Mouse (Mus musculus): ENCODE measurements around the gene Gpr135.

Gpr135 gene

GRCm38 (mm10) chr12:72070327-72071269, at the start of gene Gpr135:
TSS of gene Gpr135 (minus strand) at chr12:72071125.
- peak; percentile 88 for DNase-seq

DNA sequence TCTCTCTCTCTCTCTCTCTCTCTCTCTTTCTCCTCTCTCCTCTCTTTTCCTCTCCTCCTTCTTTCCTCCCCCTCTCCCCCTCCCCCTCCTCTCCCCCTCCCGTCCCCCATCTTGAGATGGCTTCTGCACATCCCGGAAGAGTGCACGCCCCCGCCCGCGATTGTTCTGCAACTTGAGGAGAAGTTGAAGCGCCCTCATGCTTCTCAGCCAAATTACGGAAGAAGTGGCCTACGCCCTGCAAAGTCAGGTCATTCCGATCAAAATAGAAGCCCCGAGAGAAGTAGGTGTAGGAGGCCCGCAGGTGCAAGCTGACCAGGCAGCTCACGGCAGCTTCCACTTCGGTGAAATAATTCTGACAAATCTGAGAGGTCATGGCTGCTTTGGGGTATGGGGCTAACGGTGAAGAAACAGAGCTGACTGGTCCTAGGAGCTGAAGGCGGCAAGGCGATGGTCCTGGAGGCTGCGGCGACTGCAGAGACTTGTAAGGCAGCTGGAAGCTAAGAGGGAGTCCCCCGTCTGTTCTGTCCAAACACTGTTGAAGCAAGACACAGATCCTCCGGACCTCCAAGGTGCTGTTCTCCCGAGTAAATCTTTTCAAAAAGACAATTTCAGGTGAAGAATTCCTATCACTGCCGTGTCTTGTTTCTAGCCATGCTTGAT, 44.9 kb upstream of the Gpr135 start:
- DNase-seq: no peak

DNA sequence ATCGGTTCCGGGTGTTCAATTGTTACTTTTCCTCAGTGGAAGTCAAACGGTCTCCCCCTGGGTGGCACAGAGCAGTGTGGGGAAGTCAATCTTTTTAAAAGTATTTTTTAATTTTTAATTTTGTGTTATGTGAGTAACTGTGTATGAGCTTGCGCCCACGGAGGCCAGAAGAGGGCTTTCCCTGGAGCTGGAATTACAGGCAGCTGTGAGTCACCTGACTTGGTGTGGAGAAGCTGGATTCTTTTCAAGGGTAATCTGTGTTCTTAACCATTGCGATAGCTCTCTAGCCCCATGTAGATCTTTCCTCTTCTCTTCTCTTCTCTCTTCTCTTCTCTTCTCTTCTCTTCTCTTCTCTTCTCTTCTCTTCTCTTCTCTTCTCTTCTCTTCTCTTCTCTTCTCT, 44.2 kb upstream of the Gpr135 start:
- no peak for DNase-seq

DNA sequence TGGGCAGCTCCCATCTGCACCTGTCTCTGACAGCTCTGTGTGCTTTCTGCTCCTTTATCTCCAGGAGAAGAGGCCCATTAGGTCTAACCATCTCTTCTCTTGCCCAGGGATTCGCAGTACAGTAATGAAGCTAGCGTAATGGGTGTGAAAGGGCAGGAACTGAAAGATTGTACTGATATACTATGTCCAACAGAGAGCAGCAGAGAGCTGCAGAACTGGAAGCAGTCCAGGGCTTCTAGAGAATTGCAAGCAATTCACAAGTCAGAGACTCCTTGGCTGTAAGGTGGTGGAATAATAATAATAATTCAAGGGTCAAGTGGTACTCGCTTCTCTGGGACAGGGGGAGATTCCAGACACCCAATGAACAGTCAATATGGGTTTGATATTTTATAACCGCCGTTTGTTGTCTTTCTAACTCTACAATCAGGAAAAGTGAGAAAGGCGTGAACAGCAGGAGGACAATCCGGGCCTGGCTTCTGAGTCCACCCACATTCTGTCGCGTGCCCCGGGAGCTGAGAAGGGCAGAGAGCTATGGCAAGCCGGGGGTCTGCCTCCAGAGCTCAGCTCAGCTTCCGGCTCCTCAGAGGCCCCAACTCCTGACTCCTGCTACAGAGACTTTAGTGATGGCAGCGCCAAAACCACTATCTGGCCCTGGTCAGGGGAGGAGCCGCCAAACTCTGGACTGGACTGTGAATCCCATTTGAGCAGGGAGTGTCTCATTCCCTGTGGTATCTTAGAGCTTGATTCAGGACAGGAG, 33.8 kb upstream of the Gpr135 start:
- DNase-seq: peak; percentile 69

DNA sequence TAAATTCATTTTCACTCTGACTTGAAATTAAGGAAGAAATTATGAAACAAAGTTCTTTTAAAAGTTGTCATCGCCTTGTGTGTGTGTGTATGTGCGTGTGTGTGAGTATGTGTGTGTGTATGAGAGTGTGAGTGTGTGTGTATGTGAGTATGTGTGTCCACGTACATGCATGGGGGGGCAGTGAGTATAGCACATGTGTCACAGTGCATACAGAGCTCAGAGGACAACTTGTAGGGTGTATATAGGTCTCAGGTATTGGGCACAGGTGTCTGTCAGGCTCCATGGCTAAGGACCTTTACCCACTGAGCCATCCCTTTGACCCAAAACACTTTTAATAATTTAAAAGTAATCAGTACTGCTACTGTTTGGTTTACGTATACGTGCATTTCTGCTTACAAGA, 33.1 kb upstream of the Gpr135 start:
- DNase-seq: no peak

GRCm38 (mm10) chr12:72102776-72103175, 31.9 kb upstream of the Gpr135 start:
- DNase-seq: no peak

- DNase-seq: no peak
Measured at GRCm38 (mm10) chr12:72096966-72097365, 26.0 kb upstream of the Gpr135 start.

DNA sequence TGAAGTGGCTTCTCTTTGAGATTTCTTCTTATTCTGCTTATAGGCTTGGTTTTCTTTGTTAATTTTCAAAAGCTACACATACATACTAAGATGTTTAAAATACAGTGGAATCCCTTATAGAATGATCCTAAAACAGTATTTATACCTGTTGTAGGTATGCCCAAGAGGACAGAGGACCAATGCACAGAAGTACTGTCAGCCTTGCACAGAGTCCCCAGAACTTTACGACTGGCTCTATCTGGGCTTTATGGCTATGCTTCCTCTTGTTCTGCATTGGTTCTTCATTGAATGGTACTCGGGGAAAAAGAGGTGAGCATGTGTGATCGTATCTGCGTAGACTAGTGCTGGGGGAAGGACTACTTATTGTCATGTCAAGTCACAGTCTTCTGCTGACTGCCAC, 18.9 kb upstream of the Gpr135 start:
- DNase-seq: no peak

GRCm38 (mm10) chr12:72086166-72086825, 15.4 kb upstream of the Gpr135 start:
- DNase-seq: no peak

DNA sequence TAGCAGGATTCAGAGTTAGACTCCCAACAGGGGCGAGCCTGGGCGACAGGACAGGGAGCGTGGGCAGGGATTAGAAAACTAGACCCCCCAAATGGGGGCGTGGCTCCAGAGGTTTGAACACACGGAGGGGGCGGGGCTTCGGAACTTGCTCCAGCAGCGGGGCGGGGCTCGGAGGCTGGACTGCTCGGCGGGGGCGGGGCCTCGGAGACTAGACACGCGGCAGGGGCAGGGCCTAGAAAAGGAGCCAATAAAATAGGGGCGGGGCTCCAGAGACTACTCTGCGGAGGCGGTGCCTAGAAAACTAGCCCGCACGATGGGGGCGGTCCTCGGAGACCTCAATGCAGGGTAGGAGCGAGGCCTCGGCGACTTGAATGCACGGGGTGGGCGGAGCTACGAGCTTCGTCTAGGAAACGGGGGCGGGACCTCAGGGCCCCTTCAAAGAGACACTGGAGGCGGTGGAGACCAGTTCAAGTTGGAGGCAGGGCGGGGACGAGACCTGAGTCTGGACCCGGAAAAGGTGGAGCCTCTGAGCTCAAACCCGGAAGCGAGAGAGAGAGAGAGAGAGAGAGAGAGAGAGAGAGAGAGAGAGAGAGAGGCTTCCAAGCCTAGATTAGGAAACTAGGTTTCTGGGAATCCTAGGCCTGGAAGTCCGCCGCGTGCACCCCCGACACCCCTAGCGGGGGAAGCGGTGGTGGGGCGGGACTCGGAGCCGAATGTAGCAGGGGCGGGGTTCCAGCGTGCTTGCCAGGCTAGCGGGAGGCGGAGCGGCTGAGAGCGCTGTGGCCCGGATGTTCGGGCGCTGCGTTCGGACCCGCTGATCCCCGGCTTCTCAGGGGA, 14.6 kb upstream of the Gpr135 start, which contains the start of the genes L3hypdh and Jkamp:
TSS of gene L3hypdh (minus strand) at position 111 of the 837 bp plus-strand sequence.
TSS of gene Jkamp (plus strand) at position 261 of the 837 bp plus-strand sequence.
- peak; percentile 99 for DNase-seq

- no peak for DNase-seq
Measured at GRCm38 (mm10) chr12:72085024-72085328, 14.1 kb upstream of the Gpr135 start.

- peak; percentile 85 for DNase-seq
Measured at GRCm38 (mm10) chr12:72084261-72085023, 13.5 kb upstream of the Gpr135 start.

DNA sequence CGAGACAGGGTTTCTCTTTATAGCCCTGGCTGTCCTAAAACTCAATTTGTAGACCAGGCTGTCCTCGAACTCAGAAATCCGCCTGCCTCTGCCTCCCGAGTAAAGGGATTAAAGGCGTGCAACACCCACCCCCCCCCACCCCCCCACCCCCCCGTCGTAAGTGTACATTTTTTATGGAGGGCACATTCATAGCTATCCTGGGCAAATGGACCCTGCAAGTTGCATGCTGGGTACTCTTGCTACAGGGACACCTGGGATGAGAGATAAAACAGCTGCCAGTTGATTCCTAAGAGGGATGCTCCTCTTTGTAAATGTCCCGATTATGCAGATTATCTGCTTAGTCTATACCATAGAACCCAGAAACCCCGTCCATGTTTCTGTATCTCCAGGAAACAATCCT, 12.3 kb upstream of the Gpr135 start:
- DNase-seq: no peak

- DNase-seq: peak; percentile 33
Measured at GRCm38 (mm10) chr12:72082370-72082769, 11.4 kb upstream of the Gpr135 start.

DNA sequence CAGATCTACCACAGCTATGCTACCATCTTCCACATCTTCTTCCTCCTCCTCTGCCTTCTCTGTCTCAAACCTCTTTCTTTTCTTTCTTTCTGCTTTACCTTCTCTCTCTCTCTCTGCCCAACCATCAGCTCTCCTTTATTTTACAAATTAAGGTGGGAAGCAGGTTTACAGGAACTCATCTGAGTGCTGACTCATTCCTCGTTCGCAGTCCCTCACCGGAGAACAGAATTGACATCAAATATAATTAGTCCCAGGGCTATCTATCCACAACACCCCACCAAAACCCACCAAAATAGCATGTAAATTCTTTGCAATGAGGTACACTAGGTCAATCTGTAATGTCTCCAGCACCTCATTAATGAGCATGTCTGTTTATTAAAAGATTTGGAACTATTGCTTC, 11.0 kb upstream of the Gpr135 start:
- DNase-seq: no peak

DNA sequence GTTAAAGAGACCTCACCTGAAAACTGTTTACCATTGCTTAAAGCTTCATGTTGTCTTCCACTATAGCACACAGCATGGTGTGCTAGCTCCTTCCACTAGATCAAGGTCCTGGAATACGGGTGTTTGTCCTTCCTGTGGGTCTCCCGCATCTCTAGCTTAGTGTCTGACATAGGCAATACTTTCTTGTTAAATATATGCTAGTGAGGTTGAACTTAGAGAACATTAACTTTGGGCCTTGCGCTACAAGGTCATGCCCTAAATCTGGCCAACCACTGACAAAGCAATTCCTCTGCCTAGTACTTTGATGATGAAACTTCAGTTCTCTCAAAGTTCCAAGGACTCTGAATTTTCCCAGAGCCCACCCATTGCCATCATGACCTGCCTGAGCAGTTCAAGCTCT, 7.3 kb upstream of the Gpr135 start:
- peak; percentile 13 for DNase-seq

GRCm38 (mm10) chr12:72069626-72070326, 1.1 kb downstream of the Gpr135 start:
- DNase-seq: no peak

DNA sequence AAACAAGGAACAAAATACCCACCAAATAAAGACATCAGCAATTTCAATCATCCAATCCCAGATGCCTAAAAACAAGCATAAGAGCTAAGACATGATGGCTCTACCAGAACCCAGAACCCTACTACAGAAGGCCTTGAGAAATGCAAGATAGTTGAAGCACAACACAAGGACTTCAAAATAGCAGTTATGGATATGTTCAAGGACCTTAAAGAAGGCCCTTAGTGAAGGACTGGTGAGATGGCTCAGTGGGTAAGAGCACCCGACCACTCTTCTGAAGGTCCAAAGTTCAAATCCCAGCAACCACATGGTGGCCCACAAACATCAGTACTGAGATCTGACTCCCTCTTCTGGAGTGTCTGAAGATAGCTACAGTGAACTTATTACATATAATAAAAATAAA, 13.1 kb downstream of the Gpr135 start:
- DNase-seq: no peak

- no peak for DNase-seq
Measured at GRCm38 (mm10) chr12:72053851-72054250, 17.1 kb downstream of the Gpr135 start.

DNA sequence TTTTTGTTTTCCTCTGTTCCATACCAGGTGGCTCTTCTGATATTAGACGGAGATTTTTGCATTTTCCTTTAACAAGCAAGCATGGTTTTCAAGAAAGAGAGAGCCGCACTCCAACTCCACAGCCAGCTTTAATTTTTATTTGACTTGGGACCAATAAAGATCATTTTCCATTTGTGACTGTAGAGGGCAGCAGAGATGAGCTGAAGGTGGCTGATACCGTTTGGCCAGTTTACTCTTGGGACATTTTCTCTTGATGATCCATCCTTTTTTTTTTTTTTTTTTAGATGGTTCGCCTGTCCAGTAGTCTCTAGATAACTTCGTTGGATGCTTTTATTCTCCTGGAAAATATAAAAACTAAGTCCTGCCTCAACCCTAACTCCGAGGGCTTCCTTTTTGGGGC, 17.6 kb downstream of the Gpr135 start:
- DNase-seq: no peak
